Comparison of ENCODE assay signal across 8 mouse cellular contexts in genomic region chr6:113495071-113495675, GRCm38 (mm10). TPM values are rescaled to one million over a fixed set of nuclear protein-coding genes. Genes with fewer than 3 reads are reported as not detected.
A peak's percentile ranks its signal among the peaks of the same experiment; 100 is the strongest.
DNase-seq lines count a peak whose midpoint lies in the region; ATAC-seq lines count a peak whose summit lies in the region.

No protein-coding gene starts in this region.

- peak overlapping the region; percentile 51 for H3K4me3 ChIP-seq in heart, embryonic 12.5 days
- peak overlapping the region; percentile 51 for H3K4me3 ChIP-seq in liver, embryonic 12.5 days

- H3K4me1 ChIP-seq in heart, embryonic 12.5 days (replicated peaks): peaks cover 9% of the 10 kb centered on the region
- peaks cover 16% of the 10 kb centered on the region for H3K4me1 ChIP-seq in liver, embryonic 12.5 days

- H3K9ac ChIP-seq in heart, embryonic 12.5 days: peak overlapping the region; percentile 59
- peak overlapping the region; percentile 59 for H3K9ac ChIP-seq in liver, embryonic 12.5 days

- intact Hi-C loops in heart, postnatal 36 days (cut with DNase I): no loop called here

- no peak overlapping the region for H3K27ac ChIP-seq in heart, embryonic 12.5 days (ENCODE audit: poor library complexity, severe bottlenecking)
- H3K27ac ChIP-seq in liver, embryonic 12.5 days: no peak overlapping the region

- no peaks in the 10 kb centered on the region for H3K9me3 ChIP-seq in heart, embryonic 12.5 days (replicated peaks)
- H3K9me3 ChIP-seq in liver, embryonic 12.5 days (replicated peaks): no peaks in the 10 kb centered on the region

- ATAC-seq in heart, embryonic 12.5 days (ENCODE audit: insufficient number of reproducible peaks, low FRiP score): no peak
- ATAC-seq in liver, embryonic 12.5 days: no peak
- ATAC-seq in monocyte, adult 5-6 weeks (replicated peaks; ENCODE audit: insufficient number of reproducible peaks, low FRiP score, low TSS enrichment, poor library complexity, severe bottlenecking): no peak

- H3K4me2 ChIP-seq in heart, embryonic 12.5 days: peak overlapping the region; percentile 81
- peak overlapping the region; percentile 76 for H3K4me2 ChIP-seq in liver, embryonic 12.5 days

- H3K27me3 ChIP-seq in heart, embryonic 12.5 days (replicated peaks): peaks cover 45% of the 10 kb centered on the region
- H3K27me3 ChIP-seq in liver, embryonic 12.5 days (replicated peaks): peaks cover 61% of the 10 kb centered on the region

- WGBS in heart, embryonic 12.5 days: 21% methylated on average over 28 of the region's 28 CpGs
- WGBS in liver, embryonic 12.5 days (ENCODE audit: insufficient replicate concordance): 33% methylated on average over 28 of the region's 28 CpGs

- peaks cover 27% of the 10 kb centered on the region for H3K36me3 ChIP-seq in heart, embryonic 12.5 days
- peaks cover 9% of the 10 kb centered on the region for H3K36me3 ChIP-seq in liver, embryonic 12.5 days

- DNase-seq in heart, postnatal 36 days: no peak
- peak; percentile 27 for DNase-seq in thymus, postnatal 14 days
- DNase-seq in thymus, adult 18-20 months: no peak
- DNase-seq in urinary bladder, adult 18-20 months (ENCODE audit: low spot score in 2 of 2): no peak
- no peak for DNase-seq in layer of hippocampus, adult 18-20 months (ENCODE audit: low spot score in 2 of 2)

RNA-seq across cellular contexts. Expression of gene Prrt3, which starts 6.6 kb away (rescaled TPM):
- 0.28 and 0.40 TPM in 2 replicates for polyA plus RNA-seq in heart, embryonic 12.5 days (2016; fragmentation: Nextera tagmentation; extraction: Ambion mirVana)
- total RNA-seq in heart, postnatal 36 days (2021): not detected
- 0.08 and 0.11 TPM in 2 replicates for polyA plus RNA-seq in liver, embryonic 12.5 days (2016; fragmentation: Nextera tagmentation; extraction: Ambion mirVana)
- total RNA-seq in monocyte, adult 5-6 weeks (2017): not detected in 3 replicates
- 10 to 100 TPM; 50.5 to 55.0 TPM for total RNA-seq in layer of hippocampus, adult 18-20 months (2021)

RNA-seq across cellular contexts. Expression of gene Creld1, which starts 12.1 kb away (rescaled TPM):
- polyA plus RNA-seq in heart, embryonic 12.5 days (2016; fragmentation: Nextera tagmentation; extraction: Ambion mirVana): 42.7 and 46.9 TPM in 2 replicates
- total RNA-seq in heart, postnatal 36 days (2021): 10 to 100 TPM; 45.9 to 57.5 TPM
- 9.6 and 10.9 TPM in 2 replicates for polyA plus RNA-seq in liver, embryonic 12.5 days (2016; fragmentation: Nextera tagmentation; extraction: Ambion mirVana)
- total RNA-seq in monocyte, adult 5-6 weeks (2017): 0.85 to 6.1 TPM (median 3.4 TPM) in 3 replicates
- total RNA-seq in layer of hippocampus, adult 18-20 months (2021): 100 to 1,000 TPM; 106 to 111 TPM

RNA-seq across cellular contexts. Expression of gene Il17rc, which starts 23.9 kb away (rescaled TPM):
- polyA plus RNA-seq in heart, embryonic 12.5 days (2016; fragmentation: Nextera tagmentation; extraction: Ambion mirVana): 4.5 and 4.7 TPM in 2 replicates
- 1 to 10 TPM; 6.4 to 6.7 TPM for total RNA-seq in heart, postnatal 36 days (2021)
- polyA plus RNA-seq in liver, embryonic 12.5 days (2016; fragmentation: Nextera tagmentation; extraction: Ambion mirVana): 4.7 and 5.1 TPM in 2 replicates
- total RNA-seq in monocyte, adult 5-6 weeks (2017): not detected in 3 replicates
- 1 to 10 TPM; 4.1 to 4.2 TPM for total RNA-seq in layer of hippocampus, adult 18-20 months (2021)

RNA-seq across cellular contexts. Expression of gene Emc3, which starts 36.3 kb away (rescaled TPM):
- 86.9 and 89.1 TPM in 2 replicates for polyA plus RNA-seq in heart, embryonic 12.5 days (2016; fragmentation: Nextera tagmentation; extraction: Ambion mirVana)
- total RNA-seq in heart, postnatal 36 days (2021): 10 to 100 TPM; 57.9 to 61.8 TPM
- polyA plus RNA-seq in liver, embryonic 12.5 days (2016; fragmentation: Nextera tagmentation; extraction: Ambion mirVana): 55.8 and 56.5 TPM in 2 replicates
- total RNA-seq in monocyte, adult 5-6 weeks (2017): 37.2 to 57.0 TPM (median 50.1 TPM) in 3 replicates
- 10 to 100 TPM; 77.4 to 78.1 TPM for total RNA-seq in layer of hippocampus, adult 18-20 months (2021)

RNA-seq across cellular contexts. Expression of gene Fancd2, which starts 36.3 kb away (rescaled TPM):
- 10.9 and 12.1 TPM in 2 replicates for polyA plus RNA-seq in heart, embryonic 12.5 days (2016; fragmentation: Nextera tagmentation; extraction: Ambion mirVana)
- under 1 TPM; 0.11 to 0.17 TPM for total RNA-seq in heart, postnatal 36 days (2021)
- 13.8 and 16.4 TPM in 2 replicates for polyA plus RNA-seq in liver, embryonic 12.5 days (2016; fragmentation: Nextera tagmentation; extraction: Ambion mirVana)
- 0.29 to 1.8 TPM (median 1.7 TPM) in 3 replicates for total RNA-seq in monocyte, adult 5-6 weeks (2017)
- 1 to 10 TPM; 1.7 to 2.7 TPM for total RNA-seq in layer of hippocampus, adult 18-20 months (2021)

Comparison
In these comparisons a context has a peak if more than half of its experiments do, and no peak if none do; other contexts are left out.
1. RNA of gene Prrt3, which starts 6.6 kb away (total RNA-seq): 50.5 to 55.0 TPM in layer of hippocampus, adult 18-20 months; not detected in heart, postnatal 36 days and not detected in monocyte, adult 5-6 weeks; every median in the first group is over 10 times any median in the second.